Mouse (Mus musculus) T-helper 17 cell (primary cell): ENCODE measurements around the gene Mrps12.

Experiments
- in situ Hi-C, 2 experiments: fragments of 300-600 bp; cut with MboI, MseI; formaldehyde crosslinking; loops; 1 replicate in 1 of 2; 2 replicates in 1 of 2; pipeline ENCODE4 v1.15.1; 2025; ENCODE audit warnings: high pct_unique_total_duplicates in 2 of 2

Mrps12 gene

GRCm38 (mm10) chr7:28741709-28742438, at the start of gene Mrps12, which contains the start of gene Sars2:
Mrps12 (minus strand) TSS chr7:28741820.
Sars2 (plus strand) TSS chr7:28741992.
- in situ Hi-C loops = no loop called here

GRCm38 (mm10) chr7:28790066-28790806, 48.6 kb upstream of the Mrps12 start:
- in situ Hi-C loops = no loop called here

GRCm38 (mm10) chr7:28789235-28789634, 47.6 kb upstream of the Mrps12 start:
- in situ Hi-C loops = no loop called here

- in situ Hi-C loops = no loop called here
These were observed 46.9 kb upstream of the Mrps12 start, which contains the start of gene Rinl for GRCm38 (mm10) chr7:28788307-28789195. Rinl (plus strand) TSS chr7:28788969.

- in situ Hi-C loops = no loop called here
These were observed 46.3 kb upstream of the Mrps12 start for GRCm38 (mm10) chr7:28787884-28788283.

- in situ Hi-C loops = no loop called here
These were observed 43.5 kb upstream of the Mrps12 start for GRCm38 (mm10) chr7:28785161-28785560.

GRCm38 (mm10) chr7:28781261-28781663, 39.6 kb upstream of the Mrps12 start:
- in situ Hi-C loops = no loop called here

- in situ Hi-C loops = no loop called here
These were observed 39.2 kb upstream of the Mrps12 start for GRCm38 (mm10) chr7:28780857-28781256.

GRCm38 (mm10) chr7:28780067-28780658, 38.5 kb upstream of the Mrps12 start:
- in situ Hi-C loops = no loop called here

- in situ Hi-C loops = no loop called here
These were observed 37.2 kb upstream of the Mrps12 start for GRCm38 (mm10) chr7:28778825-28779224.

GRCm38 (mm10) chr7:28775129-28775528, 33.5 kb upstream of the Mrps12 start:
- in situ Hi-C loops = no loop called here

GRCm38 (mm10) chr7:28774164-28774563, 32.5 kb upstream of the Mrps12 start:
- in situ Hi-C loops = no loop called here

- in situ Hi-C loops = no loop called here
These were observed 31.5 kb upstream of the Mrps12 start for GRCm38 (mm10) chr7:28773163-28773562.

- in situ Hi-C loops = no loop called here
These were observed 30.2 kb upstream of the Mrps12 start for GRCm38 (mm10) chr7:28771867-28772266.

GRCm38 (mm10) chr7:28770309-28770708, 28.7 kb upstream of the Mrps12 start:
- in situ Hi-C loops = no loop called here

- in situ Hi-C loops = no loop called here
These were observed 27.9 kb upstream of the Mrps12 start for GRCm38 (mm10) chr7:28769414-28769958.

- in situ Hi-C loops = no loop called here
These were observed 25.9 kb upstream of the Mrps12 start, which contains the start of gene Nfkbib for GRCm38 (mm10) chr7:28767462-28767965. Nfkbib (minus strand) TSS chr7:28767512.

- in situ Hi-C loops = no loop called here
These were observed 25.3 kb upstream of the Mrps12 start for GRCm38 (mm10) chr7:28766910-28767309.

- in situ Hi-C loops = no loop called here
These were observed 24.7 kb upstream of the Mrps12 start, which contains the start of gene Sirt2 for GRCm38 (mm10) chr7:28766173-28766879. Sirt2 (plus strand) TSS chr7:28766735.

- in situ Hi-C loops = no loop called here
These were observed 23.6 kb upstream of the Mrps12 start for GRCm38 (mm10) chr7:28765211-28765610.
